Mouse (Mus musculus): ENCODE measurements around the gene Vmn1r126. TPM values are rescaled to one million over a fixed set of nuclear protein-coding genes. Genes with fewer than 3 reads are reported as not detected.
"Not testable (repeated sequence)": the region's sequence is repeated elsewhere in the genome, so short reads cannot be mapped to it uniquely, and the experiment has no call there.

The Vmn1r126 gene
- total RNA-seq (2022), result not detected

GRCm38 (mm10) chr7:21301367-21301766 lies at the start of gene Vmn1r126:
TSS of gene Vmn1r126 (minus strand) at chr7:21301467.
- DNase-seq, result not testable (repeated sequence)

- not testable (repeated sequence) for DNase-seq
These were observed 47.8 kb upstream of the Vmn1r126 start, which contains the start of gene Vmn1r128 for GRCm38 (mm10) chr7:21349073-21349472. TSS of gene Vmn1r128 (plus strand) at chr7:21349373.

- not testable (repeated sequence) for DNase-seq
These were observed 18.5 kb upstream of the Vmn1r126 start, which contains the start of gene Vmn1r127 for GRCm38 (mm10) chr7:21319761-21320160. TSS of gene Vmn1r127 (minus strand) at chr7:21319861.

- DNase-seq, result not testable (repeated sequence)
These were observed 29.4 kb downstream of the Vmn1r126 start, which contains the start of gene Vmn1r125 for GRCm38 (mm10) chr7:21271879-21272278. TSS of gene Vmn1r125 (plus strand) at chr7:21272179.

- DNase-seq, result not testable (repeated sequence)
These were observed 40.8 kb downstream of the Vmn1r126 start, which contains the start of gene Vmn1r124 for GRCm38 (mm10) chr7:21260517-21260916. TSS of gene Vmn1r124 (minus strand) at chr7:21260617.

Other genes starting within 250 kb of the Vmn1r126 start
- not detected for gene Vmn1r120, start 247.7 kb downstream of the Vmn1r126 start, total RNA-seq (2022)
- not detected for gene Vmn1r121, start 203.0 kb downstream of the Vmn1r126 start, total RNA-seq (2022)
- gene Vmn1r122, start 167.3 kb downstream of the Vmn1r126 start, total RNA-seq (2022), result not detected
- gene Vmn1r123, start 139.3 kb downstream of the Vmn1r126 start, total RNA-seq (2022), result not detected
- not detected for gene Gm5157, start 111.0 kb downstream of the Vmn1r126 start, total RNA-seq (2022)
- not detected for gene Vmn1r124, start 40.9 kb downstream of the Vmn1r126 start, total RNA-seq (2022)
- gene Vmn1r125, start 29.3 kb downstream of the Vmn1r126 start, total RNA-seq (2022), result not detected
- gene Vmn1r127, start 18.4 kb upstream of the Vmn1r126 start, total RNA-seq (2022), result not detected
- gene Vmn1r128, start 47.9 kb upstream of the Vmn1r126 start, total RNA-seq (2022), result not detected
- gene Vmn1r129, start 59.8 kb upstream of the Vmn1r126 start, total RNA-seq (2022), result not detected
- not detected for gene Gm6882, start 131.3 kb upstream of the Vmn1r126 start, total RNA-seq (2022)
- gene Vmn1r130, start 210.3 kb upstream of the Vmn1r126 start, total RNA-seq (2022), result not detected
- not detected for gene Vmn1r131, start 244.6 kb upstream of the Vmn1r126 start, total RNA-seq (2022)